Mouse (Mus musculus): ENCODE data around the gene Mras. TPM values are rescaled to one million over a fixed set of nuclear protein-coding genes. Genes with fewer than 3 reads are reported as not detected.

Mras gene
- polyA plus RNA-seq, 1 experiment from 2014 or later: 13.2 TPM

DNA sequence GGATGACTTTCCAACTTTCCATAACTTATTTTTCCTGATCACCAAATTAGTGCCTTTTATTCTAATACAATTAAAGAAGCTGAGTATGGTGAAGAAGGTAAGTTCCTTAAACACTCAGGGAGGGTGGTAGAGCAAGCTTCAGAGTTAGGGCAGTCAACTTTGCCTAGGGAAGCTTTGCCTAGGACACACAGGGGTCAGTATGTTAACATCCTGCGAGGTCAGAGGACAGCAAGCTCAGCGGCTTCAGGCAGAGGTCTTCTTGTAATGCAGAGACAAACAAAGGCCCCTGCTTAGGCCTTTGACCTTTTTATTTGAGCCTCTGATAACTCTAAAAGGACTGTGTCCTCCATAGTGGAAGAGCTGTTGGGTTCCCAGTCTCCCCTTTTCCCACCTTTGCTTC is 46.5 kb downstream of the Mras start:
- WGBS: 31% methylated on average over 2 of the region's 2 CpGs
- H3K27ac ChIP-seq (ENCODE audit: low read depth): no peak overlapping the region
- H3K27me3 ChIP-seq (replicated peaks; ENCODE audit: control insufficient read depth, insufficient read depth, low read length): no peaks in the 10 kb centered on the region
- H3K9ac ChIP-seq (ENCODE audit: low read length): no peak overlapping the region
- H3K4me1 ChIP-seq (replicated peaks; ENCODE audit: control insufficient read depth, insufficient read depth, low read length): no peaks in the 10 kb centered on the region
- no peaks in the 10 kb centered on the region for H3K9me3 ChIP-seq (ENCODE audit: control insufficient read depth, low read length)
- DNase-seq (ENCODE audit: low spot score) (no peak), ATAC-seq (replicated peaks; ENCODE audit: low FRiP score, low TSS enrichment, low read depth) (no peak)
- H3K36me3 ChIP-seq (ENCODE audit: control insufficient read depth, insufficient read depth, low read length): peaks cover 10% of the 10 kb centered on the region; the same call in 1 of the 2 replicates
- H3K4me3 ChIP-seq (ENCODE audit: low read depth, low read length): no peak overlapping the region
- no peak overlapping the region for H3K4me2 ChIP-seq (ENCODE audit: low read length)

DNA sequence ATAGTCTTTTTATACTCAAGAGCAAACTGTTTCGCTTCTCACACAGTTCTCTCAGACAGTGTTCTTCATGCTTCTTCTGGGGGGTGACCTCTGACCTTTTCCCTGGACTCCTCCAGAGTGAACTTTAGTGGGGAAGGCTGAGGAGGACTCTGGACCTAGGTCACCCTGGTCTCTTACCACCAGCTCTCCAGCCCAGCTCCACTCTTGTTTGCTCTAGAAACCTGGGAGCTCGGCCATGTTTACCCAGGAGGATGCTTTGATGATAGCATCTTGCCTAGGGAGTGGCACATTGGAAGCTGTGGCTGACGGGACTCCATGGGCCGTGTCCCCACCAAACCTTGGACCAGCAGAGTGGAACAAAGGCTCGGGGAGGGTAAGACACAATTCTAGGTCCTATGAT is 47.0 kb downstream of the Mras start:
- peak; percentile 20; the same call in 1 of the 2 replicates for ATAC-seq (replicated peaks; ENCODE audit: low FRiP score, low TSS enrichment, low read depth)
- Histone ChIP-seq H3K4me2 (ENCODE audit: low read length) (no peak overlapping the region), H3K36me3 (ENCODE audit: control insufficient read depth, insufficient read depth, low read length) (peaks cover 10% of the 10 kb centered on the region; the same call in 1 of the 2 replicates), H3K4me1 (replicated peaks; ENCODE audit: control insufficient read depth, insufficient read depth, low read length) (no peaks in the 10 kb centered on the region), H3K4me3 (ENCODE audit: low read depth, low read length) (no peak overlapping the region), H3K27ac (ENCODE audit: low read depth) (no peak overlapping the region), H3K9ac (ENCODE audit: low read length) (no peak overlapping the region), H3K9me3 (ENCODE audit: control insufficient read depth, low read length) (no peaks in the 10 kb centered on the region), H3K27me3 (replicated peaks; ENCODE audit: control insufficient read depth, insufficient read depth, low read length) (no peaks in the 10 kb centered on the region)
- 63% methylated on average over 5 of the region's 5 CpGs for WGBS
- no peak for DNase-seq (ENCODE audit: low spot score)

- Histone ChIP-seq H3K27me3 (replicated peaks; ENCODE audit: control insufficient read depth, insufficient read depth, low read length) (no peaks in the 10 kb centered on the region), H3K4me2 (ENCODE audit: low read length) (no peak overlapping the region), H3K9me3 (ENCODE audit: control insufficient read depth, low read length) (no peaks in the 10 kb centered on the region), H3K4me3 (ENCODE audit: low read depth, low read length) (no peak overlapping the region), H3K36me3 (ENCODE audit: control insufficient read depth, insufficient read depth, low read length) (peaks cover 10% of the 10 kb centered on the region; the same call in 1 of the 2 replicates), H3K9ac (ENCODE audit: low read length) (no peak overlapping the region), H3K27ac (ENCODE audit: low read depth) (no peak overlapping the region), H3K4me1 (replicated peaks; ENCODE audit: control insufficient read depth, insufficient read depth, low read length) (no peaks in the 10 kb centered on the region; the same call in 1 of the 2 replicates)
- ATAC-seq (replicated peaks; ENCODE audit: low FRiP score, low TSS enrichment, low read depth) (no peak), DNase-seq (ENCODE audit: low spot score) (no peak)
- 68% methylated on average over 8 of the region's 8 CpGs for WGBS
Observed at GRCm38 (mm10) chr9:99389506-99389905, 47.7 kb downstream of the Mras start.

GRCm38 (mm10) chr9:99388856-99389255 is 48.3 kb downstream of the Mras start:
- no peaks in the 10 kb centered on the region for H3K9me3 ChIP-seq (ENCODE audit: control insufficient read depth, low read length)
- no peak overlapping the region for H3K9ac ChIP-seq (ENCODE audit: low read length)
- H3K27me3 ChIP-seq (replicated peaks; ENCODE audit: control insufficient read depth, insufficient read depth, low read length): no peaks in the 10 kb centered on the region
- H3K36me3 ChIP-seq (ENCODE audit: control insufficient read depth, insufficient read depth, low read length): peaks cover 10% of the 10 kb centered on the region; the same call in 1 of the 2 replicates
- H3K27ac ChIP-seq (ENCODE audit: low read depth): no peak overlapping the region
- no peak overlapping the region for H3K4me3 ChIP-seq (ENCODE audit: low read depth, low read length)
- no peak for ATAC-seq (replicated peaks; ENCODE audit: low FRiP score, low TSS enrichment, low read depth)
- no peak overlapping the region for H3K4me2 ChIP-seq (ENCODE audit: low read length)
- no peak for DNase-seq (ENCODE audit: low spot score)
- H3K4me1 ChIP-seq (replicated peaks; ENCODE audit: control insufficient read depth, insufficient read depth, low read length): no peaks in the 10 kb centered on the region; the same call in 1 of the 2 replicates
- 80% methylated on average over 9 of the region's 9 CpGs for WGBS

- Histone ChIP-seq H3K9me3 (ENCODE audit: control insufficient read depth, low read length) (no peaks in the 10 kb centered on the region), H3K4me3 (ENCODE audit: low read depth, low read length) (no peak overlapping the region), H3K27me3 (replicated peaks; ENCODE audit: control insufficient read depth, insufficient read depth, low read length) (no peaks in the 10 kb centered on the region), H3K36me3 (ENCODE audit: control insufficient read depth, insufficient read depth, low read length) (peaks cover 10% of the 10 kb centered on the region; the same call in 1 of the 2 replicates), H3K27ac (ENCODE audit: low read depth) (no peak overlapping the region), H3K4me1 (replicated peaks; ENCODE audit: control insufficient read depth, insufficient read depth, low read length) (no peaks in the 10 kb centered on the region; the same call in 1 of the 2 replicates), H3K9ac (ENCODE audit: low read length) (no peak overlapping the region), H3K4me2 (ENCODE audit: low read length) (no peak overlapping the region)
- WGBS: 80% methylated on average over 5 of the region's 5 CpGs
- DNase-seq (ENCODE audit: low spot score): no peak
- no peak for ATAC-seq (replicated peaks; ENCODE audit: low FRiP score, low TSS enrichment, low read depth)
Observed at GRCm38 (mm10) chr9:99388078-99388477, 49.1 kb downstream of the Mras start.

GRCm38 (mm10) chr9:99382556-99382955 is 54.6 kb downstream of the Mras start:
- H3K27me3 ChIP-seq (replicated peaks; ENCODE audit: control insufficient read depth, insufficient read depth, low read length): no peaks in the 10 kb centered on the region
- no peak overlapping the region for H3K4me3 ChIP-seq (ENCODE audit: low read depth, low read length)
- WGBS: 67% methylated on average over 9 of the region's 9 CpGs
- no peak overlapping the region for H3K9ac ChIP-seq (ENCODE audit: low read length)
- no peak overlapping the region for H3K4me2 ChIP-seq (ENCODE audit: low read length)
- DNase-seq (ENCODE audit: low spot score) (no peak), ATAC-seq (replicated peaks; ENCODE audit: low FRiP score, low TSS enrichment, low read depth) (no peak)
- no peak overlapping the region for H3K27ac ChIP-seq (ENCODE audit: low read depth)
- H3K4me1 ChIP-seq (replicated peaks; ENCODE audit: control insufficient read depth, insufficient read depth, low read length): no peaks in the 10 kb centered on the region; the same call in 1 of the 2 replicates
- H3K36me3 ChIP-seq (ENCODE audit: control insufficient read depth, insufficient read depth, low read length): no peaks in the 10 kb centered on the region
- no peaks in the 10 kb centered on the region for H3K9me3 ChIP-seq (ENCODE audit: control insufficient read depth, low read length)

GRCm38 (mm10) chr9:99379194-99379593 is 58.0 kb downstream of the Mras start:
- Histone ChIP-seq H3K36me3 (ENCODE audit: control insufficient read depth, insufficient read depth, low read length) (no peaks in the 10 kb centered on the region), H3K4me3 (ENCODE audit: low read depth, low read length) (no peak overlapping the region), H3K4me1 (replicated peaks; ENCODE audit: control insufficient read depth, insufficient read depth, low read length) (no peaks in the 10 kb centered on the region; the same call in 1 of the 2 replicates), H3K9me3 (ENCODE audit: control insufficient read depth, low read length) (no peaks in the 10 kb centered on the region), H3K4me2 (ENCODE audit: low read length) (no peak overlapping the region), H3K9ac (ENCODE audit: low read length) (no peak overlapping the region), H3K27me3 (replicated peaks; ENCODE audit: control insufficient read depth, insufficient read depth, low read length) (no peaks in the 10 kb centered on the region), H3K27ac (ENCODE audit: low read depth) (no peak overlapping the region)
- no peak for DNase-seq (ENCODE audit: low spot score)
- no peak for ATAC-seq (replicated peaks; ENCODE audit: low FRiP score, low TSS enrichment, low read depth)
- 76% methylated on average over 5 of the region's 5 CpGs for WGBS

DNA sequence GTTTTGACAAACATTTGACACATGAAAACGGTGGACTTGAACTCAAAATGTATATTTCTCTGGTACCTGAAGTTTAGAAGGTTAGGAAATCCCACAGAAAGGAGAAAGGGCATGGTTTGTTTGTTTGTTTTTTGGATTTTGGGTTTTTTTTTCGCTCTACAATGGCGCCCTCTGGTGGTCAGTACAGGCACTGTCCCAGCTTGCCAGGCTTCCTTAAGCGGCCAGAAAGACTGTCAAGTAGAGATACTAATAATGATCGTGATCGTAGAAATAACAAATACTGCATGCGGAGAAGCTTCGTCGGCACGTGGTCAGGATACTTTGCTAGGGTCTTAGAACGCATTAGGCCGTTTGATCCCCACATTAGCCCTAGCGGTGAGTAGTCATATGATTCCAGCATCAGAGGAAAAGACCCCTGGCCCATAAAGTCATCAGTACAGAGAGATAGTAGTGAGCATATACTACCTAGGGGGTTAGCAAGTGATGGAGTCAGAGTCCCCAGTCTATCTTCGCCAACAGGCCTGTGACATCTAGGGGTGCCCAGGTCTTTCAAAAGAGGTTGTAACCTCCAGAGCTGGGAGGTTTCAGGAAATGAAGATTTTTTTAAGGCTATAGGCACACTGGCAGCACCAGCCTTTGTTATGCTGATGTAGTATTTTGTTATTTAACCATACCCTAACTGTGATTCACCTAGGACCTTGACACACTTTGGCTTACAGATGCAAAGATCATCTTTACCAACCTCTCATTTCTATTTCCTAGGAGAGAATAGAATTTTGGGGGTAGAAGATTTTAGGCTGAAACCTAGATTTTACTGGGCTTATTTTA is 60.4 kb downstream of the Mras start:
- Histone ChIP-seq H3K4me3 (ENCODE audit: low read depth, low read length) (no peak overlapping the region), H3K4me2 (ENCODE audit: low read length) (no peak overlapping the region), H3K9ac (ENCODE audit: low read length) (no peak overlapping the region), H3K9me3 (ENCODE audit: control insufficient read depth, low read length) (no peaks in the 10 kb centered on the region), H3K27ac (ENCODE audit: low read depth) (no peak overlapping the region), H3K4me1 (replicated peaks; ENCODE audit: control insufficient read depth, insufficient read depth, low read length) (no peaks in the 10 kb centered on the region), H3K36me3 (ENCODE audit: control insufficient read depth, insufficient read depth, low read length) (no peaks in the 10 kb centered on the region), H3K27me3 (replicated peaks; ENCODE audit: control insufficient read depth, insufficient read depth, low read length) (no peaks in the 10 kb centered on the region)
- 9% methylated on average over 14 of the region's 14 CpGs for WGBS
- ATAC-seq (replicated peaks; ENCODE audit: low FRiP score, low TSS enrichment, low read depth): no peak; the same call in 1 of the 2 replicates
- peak; percentile 78 for DNase-seq (ENCODE audit: low spot score)

DNA sequence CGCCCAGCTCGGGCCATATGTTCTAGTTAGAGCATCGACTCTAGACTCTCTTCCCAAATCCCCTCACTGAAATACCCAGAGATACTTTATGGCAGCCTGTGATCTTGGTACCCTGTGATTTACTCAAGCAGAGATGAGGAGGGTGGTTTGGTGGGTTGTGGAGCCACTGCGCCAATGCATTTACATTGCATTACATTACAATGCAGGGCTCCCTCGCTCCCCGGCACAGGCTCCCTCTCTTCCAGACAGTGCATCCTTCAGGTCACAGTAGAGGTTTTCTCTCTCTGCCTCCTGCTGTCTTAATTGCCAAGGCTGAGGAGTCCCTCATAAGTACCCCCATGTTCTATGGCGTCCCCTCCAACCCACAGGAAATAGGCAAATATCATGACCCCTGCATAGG is 68.8 kb downstream of the Mras start:
- Histone ChIP-seq H3K9me3 (ENCODE audit: control insufficient read depth, low read length) (no peaks in the 10 kb centered on the region), H3K27ac (ENCODE audit: low read depth) (no peak overlapping the region), H3K9ac (ENCODE audit: low read length) (no peak overlapping the region), H3K27me3 (replicated peaks; ENCODE audit: control insufficient read depth, insufficient read depth, low read length) (no peaks in the 10 kb centered on the region), H3K4me3 (ENCODE audit: low read depth, low read length) (no peak overlapping the region), H3K4me1 (replicated peaks; ENCODE audit: control insufficient read depth, insufficient read depth, low read length) (no peaks in the 10 kb centered on the region), H3K4me2 (ENCODE audit: low read length) (no peak overlapping the region), H3K36me3 (ENCODE audit: control insufficient read depth, insufficient read depth, low read length) (no peaks in the 10 kb centered on the region)
- DNase-seq (ENCODE audit: low spot score) (no peak), ATAC-seq (replicated peaks; ENCODE audit: low FRiP score, low TSS enrichment, low read depth) (no peak)
- 69% methylated on average over 7 of the region's 7 CpGs for whole genome bisulfite sequencing

Measured in intestine, embryonic 14.5 days (tissue).